Mouse (Mus musculus) megakaryocyte progenitor cell, adult 5-6 weeks (primary cell): ENCODE data around the gene Fosl1. TPM values are rescaled to one million over a fixed set of nuclear protein-coding genes. Genes with fewer than 3 reads are reported as not detected.

Source experiments
- ATAC-seq: replicated peaks from 2 replicates; pipeline ENCODE4 v1.8.0; 2016; ENCODE audit warnings: mild to moderate bottlenecking, moderate TSS enrichment, inconsistent platforms; ENCODE audit not compliant: poor library complexity
- total RNA-seq, 2 experiments: library from RNA; stranded (forward) in 1 of 2; stranded (reverse) in 1 of 2; fragments of 157-497, 149-512 nt in 1 of 2; fragments of 200-1000 nt in 1 of 2; gene quantifications; 2 replicates each; pipeline versions ENCODE4 v1.2.3 to v1.2.4; 2015 to 2017

Fosl1 gene
- total RNA-seq, 2 experiments from 2014 or later, result 0.47 to 1.2 TPM

- ATAC-seq, result no peak
These were observed 48.2 kb downstream of the Fosl1 start for GRCm38 (mm10) chr19:5495353-5496051.

- no peak for ATAC-seq
These were observed 48.7 kb downstream of the Fosl1 start for GRCm38 (mm10) chr19:5496052-5496370.

- ATAC-seq, result no peak
These were observed 53.1 kb downstream of the Fosl1 start for GRCm38 (mm10) chr19:5500330-5500875.

GRCm38 (mm10) chr19:5503687-5504086, 56.3 kb downstream of the Fosl1 start, which contains the start of gene 1700020D05Rik:
Gene 1700020D05Rik (minus strand): TSS chr19:5503787.
- no peak for ATAC-seq

Other genes with a start within 250 kb of the Fosl1 start
- 14.8 and 16.2 TPM in 2 replicates for gene Pacs1, start 174.4 kb upstream of the Fosl1 start, total RNA-seq (2015)
- 5.1 and 7.1 TPM in 2 replicates for gene Pacs1, start 174.4 kb upstream of the Fosl1 start, total RNA-seq (2017)
- 119 and 147 TPM in 2 replicates for gene Sf3b2, start 152.1 kb upstream of the Fosl1 start, total RNA-seq (2015)
- gene Sf3b2, start 152.1 kb upstream of the Fosl1 start, total RNA-seq (2017), result 239 and 261 TPM in 2 replicates
- gene Gal3st3, start 149.2 kb upstream of the Fosl1 start, total RNA-seq (2015), result not detected in 2 replicates
- gene Gal3st3, start 149.2 kb upstream of the Fosl1 start, total RNA-seq (2017), result not detected in 2 replicates
- gene Catsper1, start 111.8 kb upstream of the Fosl1 start, total RNA-seq (2015), result not detected in 2 replicates
- not detected in 2 replicates for gene Catsper1, start 111.8 kb upstream of the Fosl1 start, total RNA-seq (2017)
- not detected in 2 replicates for gene Cst6, start 98.0 kb upstream of the Fosl1 start, total RNA-seq (2015)
- gene Cst6, start 98.0 kb upstream of the Fosl1 start, total RNA-seq (2017), result not detected in 2 replicates
- 48.9 and 54.7 TPM in 2 replicates for gene Eif1ad, start 80.8 kb upstream of the Fosl1 start, total RNA-seq (2015)
- 67.8 and 86.2 TPM in 2 replicates for gene Eif1ad, start 80.8 kb upstream of the Fosl1 start, total RNA-seq (2017)
- 499 and 504 TPM in 2 replicates for gene Banf1, start 80.4 kb upstream of the Fosl1 start, total RNA-seq (2015)
- 66.7 and 68.5 TPM in 2 replicates for gene Banf1, start 80.4 kb upstream of the Fosl1 start, total RNA-seq (2017)
- 65.3 and 65.9 TPM in 2 replicates for gene Sart1, start 58.8 kb upstream of the Fosl1 start, total RNA-seq (2015)
- 83.8 and 105 TPM in 2 replicates for gene Sart1, start 58.8 kb upstream of the Fosl1 start, total RNA-seq (2017)
- not detected in 2 replicates for gene Tsga10ip, start 45.0 kb upstream of the Fosl1 start, total RNA-seq (2015)
- 0.34 TPM in 1 of 2 replicates, not detected in the other for gene Tsga10ip, start 45.0 kb upstream of the Fosl1 start, total RNA-seq (2017)
- 120 and 142 TPM in 2 replicates for gene Drap1, start 22.6 kb upstream of the Fosl1 start, total RNA-seq (2015)
- gene Drap1, start 22.6 kb upstream of the Fosl1 start, total RNA-seq (2017), result 105 and 109 TPM in 2 replicates
- 18.4 and 18.6 TPM in 2 replicates for gene AI837181, start 22.4 kb upstream of the Fosl1 start, total RNA-seq (2015)
- gene AI837181, start 22.4 kb upstream of the Fosl1 start, total RNA-seq (2017), result 8.6 and 11.9 TPM in 2 replicates
- 0.99 and 1.2 TPM in 2 replicates for gene Ccdc85b, start 10.3 kb downstream of the Fosl1 start, total RNA-seq (2015)
- gene Ccdc85b, start 10.3 kb downstream of the Fosl1 start, total RNA-seq (2017), result 2.5 and 3.0 TPM in 2 replicates
- 50.2 and 73.5 TPM in 2 replicates for gene Fibp, start 13.1 kb downstream of the Fosl1 start, total RNA-seq (2015)
- gene Fibp, start 13.1 kb downstream of the Fosl1 start, total RNA-seq (2017), result 107 and 197 TPM in 2 replicates
- gene Ctsw, start 21.0 kb downstream of the Fosl1 start, total RNA-seq (2015), result 0.47 and 0.83 TPM in 2 replicates
- gene Ctsw, start 21.0 kb downstream of the Fosl1 start, total RNA-seq (2017), result 0.44 and 0.79 TPM in 2 replicates
- 0.54 TPM in 1 of 2 replicates, not detected in the other for gene Efemp2, start 26.4 kb downstream of the Fosl1 start, total RNA-seq (2015)
- not detected in 2 replicates for gene Efemp2, start 26.4 kb downstream of the Fosl1 start, total RNA-seq (2017)
- 20.4 and 28.8 TPM in 2 replicates for gene Mus81, start 40.9 kb downstream of the Fosl1 start, total RNA-seq (2015)
- gene Mus81, start 40.9 kb downstream of the Fosl1 start, total RNA-seq (2017), result 10.3 and 11.6 TPM in 2 replicates
- gene Cfl1, start 42.9 kb downstream of the Fosl1 start, total RNA-seq (2015), result 1,737 and 1,793 TPM in 2 replicates
- 1,233 and 1,355 TPM in 2 replicates for gene Cfl1, start 42.9 kb downstream of the Fosl1 start, total RNA-seq (2017)
- gene 1700020D05Rik, start 56.2 kb downstream of the Fosl1 start, total RNA-seq (2015), result 0.66 and 1.7 TPM in 2 replicates
- 1.5 TPM in 1 of 2 replicates, not detected in the other for gene 1700020D05Rik, start 56.2 kb downstream of the Fosl1 start, total RNA-seq (2017)
- 0.73 and 2.8 TPM in 2 replicates for gene Snx32, start 63.0 kb downstream of the Fosl1 start, total RNA-seq (2015)
- gene Snx32, start 63.0 kb downstream of the Fosl1 start, total RNA-seq (2017), result 1.7 and 1.9 TPM in 2 replicates
- not detected in 2 replicates for gene Ovol1, start 113.1 kb downstream of the Fosl1 start, total RNA-seq (2015)
- gene Ovol1, start 113.1 kb downstream of the Fosl1 start, total RNA-seq (2017), result not detected in 2 replicates
- gene Ap5b1, start 120.5 kb downstream of the Fosl1 start, total RNA-seq (2015), result 8.9 and 10.5 TPM in 2 replicates
- 7.4 and 9.6 TPM in 2 replicates for gene Ap5b1, start 120.5 kb downstream of the Fosl1 start, total RNA-seq (2017)
- 80.3 and 150 TPM in 2 replicates for gene Rnaseh2c, start 154.3 kb downstream of the Fosl1 start, total RNA-seq (2015)
- 83.2 and 112 TPM in 2 replicates for gene Rnaseh2c, start 154.3 kb downstream of the Fosl1 start, total RNA-seq (2017)
- 35.1 and 40.2 TPM in 2 replicates for gene Kat5, start 162.7 kb downstream of the Fosl1 start, total RNA-seq (2015)
- 51.8 and 60.1 TPM in 2 replicates for gene Kat5, start 162.7 kb downstream of the Fosl1 start, total RNA-seq (2017)
- gene Rela, start 189.9 kb downstream of the Fosl1 start, total RNA-seq (2015), result 37.2 and 40.0 TPM in 2 replicates
- 36.4 and 43.2 TPM in 2 replicates for gene Rela, start 189.9 kb downstream of the Fosl1 start, total RNA-seq (2017)
- 16.4 and 24.2 TPM in 2 replicates for gene Sipa1, start 216.2 kb downstream of the Fosl1 start, total RNA-seq (2015)
- 19.2 and 24.0 TPM in 2 replicates for gene Sipa1, start 216.2 kb downstream of the Fosl1 start, total RNA-seq (2017)
- gene Map3k11, start 241.2 kb downstream of the Fosl1 start, total RNA-seq (2015), result 13.0 and 16.1 TPM in 2 replicates
- 19.2 and 22.9 TPM in 2 replicates for gene Map3k11, start 241.2 kb downstream of the Fosl1 start, total RNA-seq (2017)
- gene Pcnx3, start 241.4 kb downstream of the Fosl1 start, total RNA-seq (2015), result 21.6 and 24.5 TPM in 2 replicates
- 15.6 and 15.7 TPM in 2 replicates for gene Pcnx3, start 241.4 kb downstream of the Fosl1 start, total RNA-seq (2017)